Mouse (Mus musculus) kidney, adult 2 months (tissue): ENCODE data around the gene Rxrg. TPM values are rescaled to one million over a fixed set of nuclear protein-coding genes. Genes with fewer than 3 reads are reported as not detected.

ENCODE experiments used
- DNase-seq: peaks from one replicate; pipeline ENCODE4 v3.0.0; 2021
- H3K27ac ChIP-seq: fragments of 200-500 bp; 2 replicates; pipeline ENCODE4 v1.5.1; 2012; ENCODE audit warnings: low read depth, low read length, control low read depth, inconsistent platforms; ENCODE audit not compliant: insufficient read depth
- H3K27me3 ChIP-seq: fragments of 200-500 bp; replicated peaks from 2 replicates; pipeline ENCODE4 v1.6.1; 2012; ENCODE audit warnings: mild to moderate bottlenecking, moderate library complexity, low read length, inconsistent platforms; ENCODE audit not compliant: control insufficient read depth, insufficient read depth
- H3K36me3 ChIP-seq: fragments of 200-500 bp; 2 replicates; pipeline ENCODE4 v1.6.1; 2012; ENCODE audit warnings: mild to moderate bottlenecking, moderate library complexity, low read length, inconsistent platforms; ENCODE audit not compliant: control insufficient read depth, insufficient read depth
- H3K4me1 ChIP-seq: fragments of 200-500 bp; 2 replicates; pipeline ENCODE4 v1.6.1; 2011; ENCODE audit warnings: low read length; ENCODE audit not compliant: control insufficient read depth, insufficient read depth
- H3K4me3 ChIP-seq: fragments of 200-500 bp; 2 replicates; pipeline ENCODE4 v1.5.1; 2011; ENCODE audit warnings: mild to moderate bottlenecking, low read depth, low read length, control low read depth; ENCODE audit not compliant: insufficient read depth
- CTCF ChIP-seq: fragments of 200-500 bp; conservative IDR thresholded peaks from 2 replicates; pipeline ENCODE4 v1.5.1; 2011; ENCODE audit warnings: low read depth, mild to moderate bottlenecking, control low read depth, low read length, moderate library complexity, mixed read lengths; ENCODE audit not compliant: insufficient read depth, insufficient read length
- POLR2A ChIP-seq: fragments of 200-500 bp; IDR thresholded peaks from one replicate; pipeline ENCODE4 v1.6.1; 2011; ENCODE audit warnings: low read depth, low read length, control low read depth
- WGBS: fragments of 180-500 bp; shearing (Covaris S2); methylation state at CpG from one replicate; pipeline ENCODE4 v1.1.7; 2018; 5-methylcytosine and 5-hydroxymethylcytosine counted together
- polyA plus RNA-seq: library from polyadenylated mRNA; depleted of rRNA; stranded (reverse); fragments of >200 nt; gene quantifications from 2 replicates; pipeline ENCODE4 v1.2.3, GENCODE M21; 2012

Rxrg gene
- polyA plus RNA-seq, 1 experiment, result 3.5 TPM

DNA sequence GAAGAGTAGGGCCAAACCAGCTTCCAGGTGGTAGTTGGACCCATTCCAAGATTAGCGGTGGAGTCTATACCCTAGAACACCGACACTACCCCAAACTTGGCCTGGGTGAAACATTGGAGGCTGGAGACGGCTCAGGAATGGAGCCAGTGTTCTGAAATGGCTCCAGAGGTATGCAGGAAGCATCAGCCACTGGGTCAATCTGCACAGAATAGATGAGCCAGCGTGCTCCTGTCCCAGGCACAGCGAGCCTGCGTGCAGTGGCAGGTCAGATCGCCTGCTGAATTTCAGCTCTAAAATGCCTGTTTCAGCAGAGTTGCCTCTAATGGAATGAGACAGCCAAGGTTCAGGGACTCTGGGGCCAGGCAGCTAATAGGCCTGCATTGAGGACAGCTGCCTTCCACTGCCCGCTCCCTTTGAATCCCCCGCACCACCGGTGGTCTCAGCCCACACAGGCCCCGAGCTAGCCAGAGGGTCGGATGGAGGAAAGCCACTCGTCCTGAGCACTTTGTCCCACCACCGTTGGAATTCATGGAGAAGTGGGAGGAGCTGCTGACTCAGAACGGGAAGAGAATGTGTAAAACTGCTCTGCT, 22.1 kb downstream of the Rxrg start:
- Histone ChIP-seq H3K4me3 (no peak overlapping the region), H3K27ac (no peak overlapping the region), H3K27me3 (no peaks in the 10 kb centered on the region), H3K4me1 (no peaks in the 10 kb centered on the region), H3K36me3 (no peaks in the 10 kb centered on the region)
- 52% methylated on average over 15 of the region's 15 CpGs for WGBS
- no peak for DNase-seq
- no peak for TF ChIP-seq POLR2A
- TF ChIP-seq CTCF, result no peak

GRCm38 (mm10) chr1:167625098-167625497, 26.9 kb downstream of the Rxrg start:
- Histone ChIP-seq H3K27me3 (no peaks in the 10 kb centered on the region), H3K36me3 (no peaks in the 10 kb centered on the region), H3K4me3 (no peak overlapping the region), H3K27ac (no peak overlapping the region), H3K4me1 (no peaks in the 10 kb centered on the region)
- no peak for TF ChIP-seq POLR2A
- no peak for TF ChIP-seq CTCF
- DNase-seq, result no peak
- 66% methylated on average over 3 of the region's 3 CpGs for WGBS

GRCm38 (mm10) chr1:167631765-167632164, 33.6 kb downstream of the Rxrg start:
- Histone ChIP-seq H3K36me3 (no peaks in the 10 kb centered on the region), H3K4me1 (no peaks in the 10 kb centered on the region), H3K4me3 (no peak overlapping the region), H3K27ac (no peak overlapping the region), H3K27me3 (no peaks in the 10 kb centered on the region)
- no peak for TF ChIP-seq POLR2A
- TF ChIP-seq CTCF, result no peak
- WGBS, result 84% methylated on average over 6 of the region's 6 CpGs
- no peak for DNase-seq

DNA sequence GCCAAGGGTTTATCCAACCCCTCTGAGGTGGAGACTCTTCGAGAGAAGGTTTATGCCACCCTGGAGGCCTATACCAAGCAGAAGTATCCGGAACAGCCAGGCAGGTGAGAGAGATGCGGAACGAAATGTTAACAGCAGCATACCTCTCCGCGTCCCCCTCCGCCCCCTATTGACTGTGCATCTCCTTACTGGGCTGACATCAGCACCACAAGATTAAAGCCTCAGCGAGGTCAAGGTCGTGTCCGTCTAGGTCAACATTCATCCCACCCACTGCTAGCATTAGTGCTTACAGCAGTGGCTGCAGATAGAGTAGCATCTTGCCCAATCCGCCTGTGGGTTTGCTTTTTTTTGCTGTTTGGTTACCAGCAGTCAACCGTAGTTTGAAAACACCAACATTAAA, 37.5 kb downstream of the Rxrg start:
- H3K4me1 ChIP-seq, result no peaks in the 10 kb centered on the region
- H3K36me3 ChIP-seq, result no peaks in the 10 kb centered on the region
- H3K27me3 ChIP-seq, result no peaks in the 10 kb centered on the region
- H3K27ac ChIP-seq, result no peak overlapping the region
- no peak for TF ChIP-seq CTCF
- no peak for TF ChIP-seq POLR2A
- H3K4me3 ChIP-seq, result no peak overlapping the region
- 53% methylated on average over 12 of the region's 12 CpGs for WGBS
- no peak for DNase-seq

DNA sequence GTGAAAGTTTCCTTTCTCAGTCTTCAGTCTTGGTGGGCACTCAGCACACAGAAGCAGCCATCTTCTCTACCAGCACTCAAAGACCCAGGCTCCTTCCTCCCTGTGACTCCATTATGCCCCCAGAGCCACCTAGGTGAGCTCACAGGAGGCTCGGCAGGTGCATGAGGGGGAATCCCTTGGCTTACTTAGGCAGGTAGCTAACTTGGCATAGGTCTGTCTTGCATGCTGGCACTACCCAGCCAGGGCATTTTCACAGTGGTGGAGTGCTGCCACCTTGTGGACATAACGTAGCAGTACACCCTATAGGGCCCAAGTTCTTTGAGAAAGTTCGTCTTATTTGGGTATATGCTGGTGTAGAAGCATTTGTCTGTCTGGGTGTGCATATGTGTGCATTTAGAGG, 38.8 kb downstream of the Rxrg start:
- Histone ChIP-seq H3K4me3 (no peak overlapping the region), H3K27ac (no peak overlapping the region), H3K36me3 (no peaks in the 10 kb centered on the region), H3K4me1 (no peaks in the 10 kb centered on the region), H3K27me3 (no peaks in the 10 kb centered on the region)
- 20% methylated on average over 3 of the region's 3 CpGs for WGBS
- no peak for TF ChIP-seq POLR2A
- peak; percentile 96 for TF ChIP-seq CTCF
- peak; percentile 73 for DNase-seq

DNA sequence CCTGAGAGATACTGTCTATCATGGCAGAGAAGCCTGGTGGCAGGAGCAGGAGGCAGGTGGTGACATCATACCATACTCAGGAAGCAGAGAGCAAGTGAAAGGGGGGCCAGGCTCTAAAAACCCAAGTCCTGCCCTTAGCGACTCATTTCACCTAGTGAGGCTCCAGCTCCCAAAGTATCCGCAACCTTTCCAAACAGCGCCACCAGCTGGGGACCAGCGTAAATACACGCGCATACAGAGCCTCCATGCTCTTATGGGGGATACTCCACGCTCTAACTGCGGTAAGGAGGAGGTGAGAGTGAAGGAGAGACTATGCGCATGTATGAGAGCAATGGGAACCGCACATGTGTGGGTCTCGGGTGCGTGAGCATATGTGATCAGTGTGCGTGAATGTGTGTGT, 39.9 kb downstream of the Rxrg start:
- no peaks in the 10 kb centered on the region for H3K4me1 ChIP-seq
- no peaks in the 10 kb centered on the region for H3K36me3 ChIP-seq
- no peak overlapping the region for H3K4me3 ChIP-seq
- TF ChIP-seq CTCF (peak; percentile 43), POLR2A (no peak)
- H3K27ac ChIP-seq, result no peak overlapping the region
- no peak for DNase-seq
- WGBS, result 54% methylated on average over 13 of the region's 13 CpGs
- H3K27me3 ChIP-seq, result no peaks in the 10 kb centered on the region

- no peak for DNase-seq
- TF ChIP-seq POLR2A (no peak), CTCF (no peak)
- H3K4me1 ChIP-seq, result no peaks in the 10 kb centered on the region
- H3K4me3 ChIP-seq, result no peak overlapping the region
- H3K27me3 ChIP-seq, result no peaks in the 10 kb centered on the region
- H3K36me3 ChIP-seq, result no peaks in the 10 kb centered on the region
- H3K27ac ChIP-seq, result no peak overlapping the region
- WGBS, result 66% methylated on average over 9 of the region's 9 CpGs
These were observed 40.7 kb downstream of the Rxrg start for GRCm38 (mm10) chr1:167638901-167639300.
